Mouse (Mus musculus): ENCODE data around the gene C9orf72.
"Not testable (repeated sequence)": the region's sequence is repeated elsewhere in the genome, so short reads cannot be mapped to it uniquely, and the experiment has no call there.

The C9orf72 gene

GRCm38 (mm10) chr4:35225734-35226495 is at the start of gene C9orf72:
Gene C9orf72, minus strand, starts transcription at chr4:35226175.
- peak; percentile 96 for DNase-seq

GRCm38 (mm10) chr4:35259006-35259405 is 33.0 kb upstream of the C9orf72 start:
- DNase-seq: no peak

DNA sequence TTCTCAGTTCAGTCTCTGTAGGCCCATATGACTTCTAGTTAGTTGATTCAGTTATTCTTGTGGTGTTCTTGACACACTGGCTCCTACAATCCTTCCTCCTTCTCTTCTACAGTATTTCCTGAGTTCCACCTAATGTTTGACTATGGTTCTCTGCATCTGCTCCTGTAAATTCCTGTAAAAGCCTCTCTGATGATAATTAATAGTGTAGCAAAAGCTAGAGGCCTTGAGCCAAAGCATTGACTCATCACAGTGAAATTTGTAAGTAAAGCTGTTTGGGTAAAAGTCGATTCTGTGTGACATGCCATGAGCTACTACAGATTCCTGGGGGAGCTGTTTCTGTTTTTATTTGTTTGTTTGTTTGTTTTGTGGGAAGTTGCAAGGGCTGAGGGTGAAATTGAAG is 18.0 kb upstream of the C9orf72 start:
- DNase-seq: no peak

DNA sequence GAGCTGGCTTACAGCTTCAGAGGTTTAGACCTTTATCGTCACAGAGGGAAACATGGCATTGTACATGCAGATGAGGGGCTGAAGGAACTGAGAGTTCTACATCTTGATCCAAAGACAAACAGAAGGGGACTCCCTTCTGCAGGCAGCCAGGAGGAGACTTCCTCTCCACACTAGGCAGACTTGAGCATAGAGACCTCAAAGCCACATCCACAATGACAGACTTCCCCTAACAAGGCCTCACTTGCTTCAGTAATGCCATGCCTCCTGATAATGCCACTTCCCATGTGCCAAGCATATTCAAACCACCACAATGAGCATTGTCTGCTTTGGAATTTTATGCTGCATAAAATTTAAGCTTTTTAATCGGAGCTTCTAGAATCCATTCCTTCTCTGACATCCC is 15.8 kb upstream of the C9orf72 start:
- no peak for DNase-seq

- no peak for DNase-seq
Measured at GRCm38 (mm10) chr4:35238696-35239095, 12.7 kb upstream of the C9orf72 start.

DNA sequence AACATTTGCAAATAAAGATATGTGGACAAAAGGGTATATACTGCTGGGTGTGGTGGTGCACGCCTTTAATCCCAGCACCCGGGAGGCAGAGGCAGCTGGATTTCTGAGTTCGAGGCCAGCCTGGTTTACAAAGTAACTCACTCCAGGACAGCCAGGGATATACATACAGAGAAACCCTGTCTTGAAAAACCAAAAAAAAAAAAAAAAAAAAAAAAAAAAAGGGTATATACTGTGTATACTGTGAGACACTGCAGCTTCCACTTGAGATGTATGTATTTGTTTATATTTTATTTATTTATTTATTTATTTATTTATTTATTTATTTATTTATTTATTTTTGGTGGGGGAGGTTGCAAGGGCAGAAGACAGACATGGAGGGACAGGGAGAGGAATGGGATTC is 12.3 kb upstream of the C9orf72 start:
- not testable (repeated sequence) for DNase-seq

GRCm38 (mm10) chr4:35236313-35236712 is 10.3 kb upstream of the C9orf72 start:
- DNase-seq: no peak

DNA sequence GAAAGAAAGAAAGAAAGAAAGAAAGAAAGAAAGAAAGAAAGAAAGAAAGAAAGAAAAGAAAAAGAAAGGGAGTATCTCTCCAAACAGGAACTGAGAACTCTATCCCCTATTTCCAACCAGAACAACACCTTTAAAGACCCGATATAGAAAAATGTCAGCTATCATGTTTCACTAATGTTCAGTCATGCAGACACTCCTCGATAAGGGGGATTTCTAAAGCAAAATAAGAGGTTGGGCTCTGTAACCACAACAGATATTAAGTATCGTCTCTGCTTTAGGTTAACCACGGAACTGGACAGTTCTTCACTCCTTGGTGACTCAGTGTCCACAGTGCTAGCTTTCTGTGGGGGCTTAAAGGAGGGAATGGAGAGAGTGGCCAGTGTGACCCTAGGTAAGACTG is 2.3 kb upstream of the C9orf72 start:
- no peak for DNase-seq

DNA sequence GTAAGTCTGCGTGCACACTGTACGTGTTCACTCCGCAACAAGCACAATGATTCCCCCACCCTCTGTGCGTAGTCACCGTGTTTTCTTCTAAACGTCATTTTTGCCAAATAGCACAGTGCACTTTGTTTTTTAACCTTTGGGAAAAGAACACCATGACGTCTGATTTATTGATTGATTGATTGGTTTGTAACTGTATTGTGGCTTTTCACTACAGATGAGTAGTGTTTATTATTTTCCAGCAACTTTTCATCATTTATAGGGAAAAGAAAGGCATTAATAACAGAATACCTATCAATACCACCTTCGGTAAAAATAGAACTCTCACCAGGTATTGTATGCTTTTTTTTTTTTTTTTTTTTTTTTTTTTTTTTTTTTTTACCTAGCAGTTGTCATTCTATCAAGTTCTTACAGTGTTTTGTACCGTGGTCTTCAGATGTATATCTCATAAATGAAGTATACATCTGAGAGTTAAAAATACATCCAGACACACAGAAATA is 569 bp upstream of the C9orf72 start:
- no peak for DNase-seq

DNA sequence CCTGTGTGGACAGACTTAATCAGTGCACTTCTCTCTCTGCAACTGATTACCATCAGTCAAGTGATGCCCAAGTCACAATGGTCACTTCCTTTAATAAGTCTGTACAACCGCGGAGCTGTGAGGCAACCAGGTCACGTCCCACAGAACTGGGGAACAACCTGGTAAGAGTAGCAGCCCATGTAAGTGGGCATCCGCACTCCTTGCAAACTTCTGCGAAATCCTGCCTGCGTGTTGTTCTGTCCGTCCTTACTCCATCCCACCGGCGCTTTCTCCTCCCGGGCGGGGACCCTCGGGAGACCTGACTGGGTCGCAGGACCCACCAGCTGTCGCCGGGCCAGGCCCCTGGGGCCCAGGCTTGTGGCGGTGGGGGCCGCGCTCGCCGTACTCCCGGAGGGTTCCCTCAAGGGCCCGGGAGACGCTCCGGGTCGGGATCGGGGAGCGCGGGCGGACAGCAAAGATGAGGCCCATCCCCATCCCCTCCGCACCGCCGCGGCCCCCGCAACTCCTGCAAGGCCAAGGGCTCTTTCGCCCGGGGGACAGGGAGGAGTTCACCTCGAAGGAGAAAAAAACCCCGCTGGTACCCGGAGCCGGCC is 738 bp downstream of the C9orf72 start:
- no peak for DNase-seq

DNA sequence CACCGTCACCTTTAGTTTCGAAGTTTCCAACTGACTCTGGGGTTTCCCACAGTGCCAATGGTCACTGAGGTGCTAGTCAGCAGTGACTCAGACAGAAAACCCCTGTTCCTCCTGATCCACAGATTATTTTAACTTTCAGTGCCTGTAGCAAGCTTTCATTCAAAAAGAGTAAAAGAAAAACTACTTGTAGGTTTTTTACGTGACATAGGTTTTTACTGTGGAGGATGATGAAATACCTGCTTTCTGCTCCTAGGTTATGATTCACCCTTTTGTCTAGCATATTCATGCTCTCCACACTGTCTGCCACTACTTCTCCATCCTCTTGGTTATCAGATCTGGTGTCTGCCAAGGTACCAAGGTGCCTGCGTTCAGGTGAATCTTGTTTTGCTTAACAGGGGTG is 1.9 kb downstream of the C9orf72 start:
- no peak for DNase-seq

- no peak for DNase-seq
Measured at GRCm38 (mm10) chr4:35223376-35223988, 2.5 kb downstream of the C9orf72 start.

- no peak for DNase-seq
Measured at GRCm38 (mm10) chr4:35221903-35222302, 4.1 kb downstream of the C9orf72 start.

DNA sequence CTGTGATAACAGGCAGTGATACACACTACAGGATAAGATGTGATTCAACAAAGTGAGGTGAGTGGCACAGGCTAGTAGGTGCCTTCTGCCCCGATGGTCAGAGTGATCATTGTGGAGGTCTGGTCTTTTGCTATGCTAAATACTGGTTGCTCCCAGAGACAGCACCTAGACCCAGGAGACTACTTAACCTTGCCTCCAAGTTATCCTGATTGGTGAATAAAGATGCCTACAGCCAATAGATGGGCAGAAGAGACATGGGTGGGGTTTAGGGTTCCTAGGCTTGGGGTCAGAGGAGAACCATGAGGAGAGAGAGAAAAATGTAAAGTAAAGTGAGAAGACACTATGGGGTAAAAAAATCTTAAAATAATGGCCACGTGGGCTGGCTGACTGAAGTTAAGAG is 4.8 kb downstream of the C9orf72 start:
- DNase-seq: no peak

DNA sequence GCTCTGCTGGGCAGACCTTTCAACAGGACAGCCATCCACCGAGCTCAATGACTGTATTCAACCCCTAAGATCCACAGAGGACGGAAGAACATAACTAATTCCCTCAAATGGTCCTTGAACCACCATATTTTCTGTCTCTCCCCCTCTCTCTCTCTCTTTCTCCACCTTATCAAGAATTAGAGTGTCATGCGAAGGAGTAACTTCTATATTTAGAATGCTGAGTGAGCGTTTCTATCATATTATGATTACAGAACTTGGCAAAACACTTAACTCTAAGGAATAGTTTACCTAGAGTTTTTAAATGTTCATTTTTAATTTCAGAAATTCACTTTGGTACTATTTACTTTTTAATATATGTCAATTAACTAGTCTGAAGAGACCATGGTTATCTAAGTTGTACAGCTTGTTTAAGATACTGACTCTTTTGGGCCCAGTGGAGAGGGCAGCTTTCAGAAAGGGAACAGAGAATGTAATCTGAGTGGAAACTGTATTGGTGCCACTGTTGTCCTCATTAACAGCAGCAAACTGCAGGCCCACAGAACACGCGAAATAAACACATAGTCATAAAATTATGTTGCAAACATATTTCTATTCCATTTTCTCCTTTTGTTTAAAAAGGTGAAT is 5.8 kb downstream of the C9orf72 start:
- no peak for DNase-seq

- DNase-seq: no peak
Measured at GRCm38 (mm10) chr4:35204659-35205058, 21.3 kb downstream of the C9orf72 start.

DNA sequence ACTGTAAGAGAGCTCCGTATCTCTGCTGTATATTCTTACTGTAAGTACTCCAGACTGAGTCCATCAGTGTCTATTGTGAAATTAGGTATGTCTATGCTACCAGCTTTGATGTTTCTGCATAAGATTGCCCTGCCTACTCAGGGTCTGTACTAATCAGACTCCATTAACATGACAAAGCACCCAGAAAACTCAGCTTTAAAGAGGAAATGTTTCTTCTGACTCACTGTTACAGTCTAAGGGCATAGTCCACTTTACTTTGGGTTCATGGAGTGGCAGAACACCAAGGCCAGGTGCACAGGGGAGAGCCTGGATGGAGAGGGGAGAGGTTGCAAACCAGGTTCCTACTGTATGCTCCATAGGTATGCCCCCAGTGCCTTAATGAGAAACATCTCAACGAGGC is 22.3 kb downstream of the C9orf72 start:
- DNase-seq: no peak

DNA sequence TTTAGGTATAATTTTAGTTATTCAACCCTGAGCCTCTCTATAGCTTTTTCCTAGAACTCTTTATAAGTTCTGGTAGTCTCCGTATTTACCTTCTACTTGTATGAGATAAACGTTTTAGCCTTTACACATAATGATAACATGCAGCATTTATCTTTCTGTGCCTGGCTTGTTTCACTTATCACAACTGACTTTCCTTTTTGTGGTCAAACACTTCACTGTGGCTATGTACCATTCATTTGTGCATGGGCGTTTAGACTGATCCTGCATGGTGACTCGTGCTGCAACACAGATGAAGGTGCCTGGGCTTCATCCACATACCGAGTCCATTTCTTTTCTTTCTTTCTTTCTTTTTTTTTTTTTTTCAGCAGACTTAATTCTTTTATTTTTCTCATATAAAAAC is 24.3 kb downstream of the C9orf72 start:
- DNase-seq: no peak

DNA sequence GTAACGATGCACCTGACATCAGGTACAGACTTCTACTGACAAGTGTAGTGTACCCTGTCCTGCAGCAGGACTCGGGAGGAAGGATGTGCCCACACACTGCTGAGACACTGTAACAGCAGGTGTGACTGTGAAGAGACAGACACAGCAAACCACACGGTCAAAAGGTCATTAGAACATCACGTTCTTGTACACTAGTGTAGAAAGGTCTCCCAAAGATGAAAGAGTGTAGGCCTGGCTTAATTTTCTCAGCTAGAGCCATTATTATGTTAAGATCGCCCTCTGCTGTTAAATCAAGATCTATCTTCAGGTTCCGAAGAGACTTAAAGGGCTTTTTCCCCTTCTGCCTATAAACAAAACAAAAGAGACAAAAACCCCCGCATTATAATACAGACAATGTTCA is 33.2 kb downstream of the C9orf72 start:
- DNase-seq: no peak

DNA sequence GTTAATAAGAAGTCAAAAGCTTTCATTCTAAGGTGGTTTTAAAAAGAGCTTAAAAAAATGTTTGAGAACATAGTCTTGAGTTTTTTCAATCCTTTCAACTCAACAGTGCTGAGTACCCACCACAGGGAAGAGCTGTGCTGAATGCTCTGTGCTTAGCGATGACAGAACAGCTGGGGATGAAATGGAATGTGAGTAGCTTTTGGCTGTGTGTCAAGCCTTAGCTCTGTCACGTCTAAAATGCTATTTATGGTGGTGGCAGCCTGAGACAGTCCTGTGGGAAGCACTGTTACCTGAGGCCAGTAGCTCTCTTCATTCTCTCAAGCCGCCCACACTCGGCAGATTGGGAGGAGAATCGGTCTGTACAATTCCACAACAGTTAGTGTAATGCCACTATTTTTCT is 36.2 kb downstream of the C9orf72 start:
- no peak for DNase-seq

GRCm38 (mm10) chr4:35187617-35188326 is 38.2 kb downstream of the C9orf72 start:
- no peak for DNase-seq

GRCm38 (mm10) chr4:35177926-35178645 is 47.9 kb downstream of the C9orf72 start:
- no peak for DNase-seq
